Mouse (Mus musculus): ENCODE results near the gene Adk.

Gene Adk

DNA sequence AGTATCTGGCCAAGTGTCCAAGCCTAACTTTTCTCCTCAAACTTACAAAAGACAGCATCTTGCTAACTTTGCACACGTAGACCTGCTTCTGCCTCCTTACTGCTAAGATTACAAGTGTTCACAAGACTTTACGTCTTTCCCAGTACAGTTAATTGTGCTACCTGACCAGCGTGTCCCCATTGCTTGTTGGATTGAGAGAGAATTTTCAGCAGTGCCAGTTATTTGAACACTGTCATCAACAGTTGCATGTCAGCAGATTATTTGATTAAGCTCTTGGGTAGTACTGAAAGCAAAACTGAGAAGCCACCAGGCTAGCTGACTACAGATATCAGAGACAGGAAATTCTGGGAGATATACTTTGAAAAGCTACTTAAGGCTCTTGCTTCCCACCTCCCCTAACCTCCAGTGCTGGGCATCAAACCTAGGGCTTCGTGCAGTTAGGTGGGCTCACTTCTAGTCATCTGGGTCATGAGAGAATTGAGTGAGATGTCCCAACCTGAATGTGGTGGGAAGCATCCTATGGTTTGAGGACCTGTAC lies 50.4 kb downstream of the Adk start:
- DNase-seq, result no peak

GRCm38 (mm10) chr14:21105049-21105448 lies 52.7 kb downstream of the Adk start:
- DNase-seq, result no peak

- DNase-seq, result no peak
These were observed 54.2 kb downstream of the Adk start for GRCm38 (mm10) chr14:21106582-21106981.

GRCm38 (mm10) chr14:21107551-21107950 lies 55.2 kb downstream of the Adk start:
- no peak for DNase-seq

DNA sequence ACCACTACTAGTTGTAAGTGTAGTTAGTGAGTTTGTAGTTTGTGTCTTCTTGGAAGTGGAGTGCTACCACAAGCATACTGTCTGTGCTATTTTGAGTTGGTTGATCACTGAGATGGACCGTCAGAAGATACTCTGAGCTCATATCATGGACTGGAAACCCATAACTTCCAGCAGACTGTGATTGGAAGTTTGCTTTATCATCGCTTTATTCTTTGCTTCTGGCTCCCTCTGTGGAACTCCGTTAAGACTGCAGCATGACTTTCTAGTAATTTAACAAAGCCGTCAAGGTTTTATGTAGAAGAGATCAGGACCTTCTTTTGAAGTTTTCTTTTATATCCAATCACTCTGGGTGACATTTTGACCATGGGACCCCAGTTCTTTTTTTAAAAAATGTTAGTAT lies 58.1 kb downstream of the Adk start:
- no peak for DNase-seq

GRCm38 (mm10) chr14:21111500-21111899 lies 59.1 kb downstream of the Adk start:
- no peak for DNase-seq

GRCm38 (mm10) chr14:21112174-21112573 lies 59.8 kb downstream of the Adk start:
- no peak for DNase-seq

DNA sequence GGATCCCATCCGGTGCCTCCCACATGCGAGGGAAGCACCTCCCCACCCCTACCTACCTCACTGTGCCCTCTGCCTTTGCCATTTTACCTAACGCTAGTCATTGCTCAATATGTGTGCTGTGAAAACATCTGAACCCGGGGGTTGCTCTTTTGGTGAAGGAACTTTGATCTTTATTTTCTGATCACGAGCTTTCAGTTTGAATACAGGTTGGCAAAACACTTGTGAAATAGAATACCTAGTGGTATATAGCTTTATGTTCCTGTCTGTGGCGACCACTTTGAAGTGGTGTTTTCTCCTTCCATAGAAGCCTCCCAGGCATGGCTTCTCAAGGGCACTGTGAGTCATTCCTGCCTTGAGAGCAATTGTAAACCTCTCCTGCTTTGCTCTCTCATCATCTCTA lies 60.4 kb downstream of the Adk start:
- no peak for DNase-seq

- DNase-seq, result no peak
These were observed 62.0 kb downstream of the Adk start for GRCm38 (mm10) chr14:21114339-21114738.

GRCm38 (mm10) chr14:21115318-21115717 lies 62.9 kb downstream of the Adk start:
- DNase-seq, result no peak

DNA sequence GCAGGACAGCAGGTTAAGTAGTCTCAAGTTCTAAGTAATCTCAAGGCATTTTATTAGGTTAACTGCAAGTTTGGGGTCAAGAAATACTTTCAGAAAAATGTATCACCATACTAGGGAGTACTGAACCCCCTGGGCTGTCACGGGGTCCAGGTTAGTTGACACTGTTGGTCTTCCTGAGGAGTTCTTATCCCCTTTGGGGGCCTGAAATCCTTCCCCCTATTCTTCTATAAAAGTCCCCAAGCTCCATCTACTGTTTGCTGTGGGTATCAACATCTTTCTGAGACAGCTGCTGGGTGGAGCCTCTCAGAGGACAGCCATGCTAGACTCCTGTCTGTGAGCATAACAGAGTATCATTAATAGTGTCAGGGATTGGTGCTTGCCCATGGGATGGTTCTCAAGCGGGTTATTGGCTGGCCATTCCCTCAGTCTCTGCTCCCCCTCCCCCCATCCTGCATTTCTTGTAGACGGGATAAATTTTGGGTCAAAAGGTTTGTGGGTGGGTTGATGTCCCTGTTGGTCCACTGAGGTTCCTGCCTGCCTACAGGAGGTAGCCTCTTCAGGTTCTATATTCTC lies 63.6 kb downstream of the Adk start:
- DNase-seq, result no peak

DNA sequence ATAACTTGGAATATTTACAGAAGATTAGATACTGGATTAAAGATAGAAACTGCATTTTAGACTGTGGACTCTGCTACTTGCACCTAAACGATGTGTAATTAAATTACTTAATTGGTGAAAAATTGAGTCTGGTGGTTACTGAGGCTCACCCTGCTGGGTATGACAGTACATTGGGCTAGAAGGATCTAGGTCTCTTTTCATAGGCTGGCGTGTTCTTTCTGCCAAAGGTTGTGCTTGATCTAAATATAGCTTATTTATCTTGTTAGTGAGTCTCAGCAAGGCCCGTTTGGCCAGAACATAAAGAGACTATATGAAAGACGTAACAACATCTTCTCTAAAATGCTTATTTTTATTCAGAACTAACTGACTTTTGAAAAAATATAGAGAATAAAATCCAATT lies 65.7 kb downstream of the Adk start:
- DNase-seq, result no peak

GRCm38 (mm10) chr14:21119653-21120313 lies 67.4 kb downstream of the Adk start:
- no peak for DNase-seq

DNA sequence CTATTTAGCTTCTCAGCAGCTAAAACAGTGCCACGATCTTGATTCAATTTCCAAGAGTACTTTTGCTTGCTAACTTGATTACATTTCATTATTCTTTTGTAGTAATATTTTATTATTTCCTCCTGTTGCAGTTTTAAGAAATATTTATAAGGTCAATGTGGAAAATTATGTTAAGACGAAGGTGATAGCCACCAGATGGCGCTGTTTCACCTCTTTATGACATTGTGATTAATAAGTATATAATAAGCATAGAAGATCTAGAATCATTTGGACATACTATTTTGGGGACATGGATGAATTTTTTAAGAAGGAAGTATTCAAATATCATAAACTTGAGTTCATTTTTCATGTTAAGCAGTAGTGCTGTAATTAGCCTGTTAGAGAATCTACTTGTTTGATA lies 68.1 kb downstream of the Adk start:
- DNase-seq, result peak; percentile 53

DNA sequence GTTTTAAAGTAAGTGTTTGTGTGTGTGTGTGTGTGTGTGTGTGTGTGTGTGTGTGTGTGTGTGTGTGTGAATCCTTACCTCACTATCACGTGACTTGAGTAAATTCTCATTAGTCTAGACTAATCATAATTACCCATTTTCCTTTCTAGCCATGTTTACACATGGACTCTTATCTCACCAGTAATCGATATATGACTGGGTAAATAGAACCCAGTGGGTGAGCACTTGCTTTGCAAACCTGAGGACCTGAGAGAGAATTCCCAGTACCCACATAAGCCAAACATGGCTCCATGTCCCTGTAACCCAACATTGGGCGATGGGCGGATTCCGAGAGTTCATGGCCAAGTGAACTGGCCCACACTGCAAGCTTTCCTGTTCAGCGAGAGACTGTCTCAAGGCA lies 74.8 kb downstream of the Adk start:
- DNase-seq, result no peak

DNA sequence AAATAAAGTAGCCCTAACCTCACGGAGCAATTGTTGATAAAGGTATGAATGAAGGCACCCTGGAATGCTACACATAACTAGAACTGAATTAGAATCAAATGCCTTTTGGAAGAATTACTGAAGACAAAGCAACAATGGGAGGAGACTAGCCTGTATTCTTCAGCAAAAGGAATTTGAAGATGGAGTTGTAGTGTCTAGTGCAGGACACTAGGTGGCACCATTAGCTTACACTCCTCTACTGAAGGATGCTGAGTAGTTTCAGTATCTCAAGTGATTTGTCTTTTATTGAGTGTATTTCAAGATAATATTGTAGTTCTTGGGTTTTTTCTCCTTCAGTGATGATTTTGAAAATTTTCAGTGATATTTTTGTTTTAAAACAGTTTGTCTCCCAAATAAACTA lies 84.5 kb downstream of the Adk start:
- peak; percentile 66 for DNase-seq

GRCm38 (mm10) chr14:21142603-21143002 lies 90.2 kb downstream of the Adk start:
- no peak for DNase-seq

- no peak for DNase-seq
These were observed 91.2 kb downstream of the Adk start for GRCm38 (mm10) chr14:21143406-21144115.

DNA sequence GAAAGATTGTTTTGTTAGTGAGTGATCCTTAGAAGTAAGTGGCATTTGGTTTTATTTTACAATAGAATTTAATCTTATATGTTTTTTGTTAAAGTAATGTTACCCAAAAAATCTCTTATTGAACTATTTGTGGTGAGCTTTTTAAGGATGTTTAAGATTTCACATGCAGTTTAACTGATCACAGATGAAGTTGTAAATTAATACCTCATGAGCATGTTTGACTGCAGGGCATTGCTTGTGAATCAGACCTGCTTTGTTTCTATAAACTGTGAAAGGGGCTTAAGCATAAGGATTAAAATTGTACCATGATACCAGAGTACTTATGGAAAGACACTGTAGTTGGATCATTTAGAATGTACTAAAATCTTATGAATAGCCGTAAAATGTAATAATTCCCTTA lies 94.8 kb downstream of the Adk start:
- no peak for DNase-seq

GRCm38 (mm10) chr14:21150301-21150700 lies 97.9 kb downstream of the Adk start:
- DNase-seq, result no peak

DNA sequence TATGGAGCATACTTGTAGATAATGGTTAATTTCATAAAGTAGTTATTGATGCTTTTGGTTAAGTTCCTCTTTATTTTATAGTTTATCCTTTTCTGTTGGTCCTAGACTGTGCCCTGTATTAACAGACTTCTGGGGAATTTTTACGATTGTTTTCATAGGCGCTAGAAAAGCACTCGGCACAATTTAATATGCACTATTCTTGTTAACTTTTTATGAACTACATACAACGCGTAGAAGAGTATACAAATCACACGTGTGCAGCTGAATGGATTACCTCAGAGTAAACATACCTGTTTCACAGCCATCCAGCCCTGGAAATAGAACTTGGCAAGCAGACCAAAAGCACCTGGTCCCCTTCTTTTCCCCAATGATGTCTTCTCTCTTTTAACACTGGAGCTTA lies 99.7 kb downstream of the Adk start:
- DNase-seq, result no peak

DNA sequence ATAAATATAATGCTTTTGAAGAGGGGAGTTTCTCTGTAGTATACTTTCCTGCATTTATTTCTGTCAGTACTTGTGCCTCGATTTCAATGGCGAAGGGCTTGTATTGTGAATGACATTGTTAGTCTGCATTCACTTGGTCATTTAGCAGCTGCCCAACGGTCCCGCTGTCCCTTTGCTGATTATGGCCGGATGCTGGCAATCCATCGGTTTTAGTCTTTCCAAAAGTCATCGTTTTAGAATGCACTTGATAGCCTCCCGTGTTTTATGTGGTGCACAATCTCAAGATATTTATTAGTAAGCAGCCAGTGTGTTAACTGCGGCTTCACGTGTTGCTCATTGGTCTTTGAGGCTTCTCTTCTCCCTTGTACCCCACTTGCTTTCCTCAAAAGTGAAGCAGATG lies 113.3 kb downstream of the Adk start:
- DNase-seq, result no peak

GRCm38 (mm10) chr14:21166114-21166513 lies 113.7 kb downstream of the Adk start:
- no peak for DNase-seq

Measured in cerebellum, adult 8-10 months (tissue).